Mouse (Mus musculus) granulocyte monocyte progenitor cell, adult 5-6 weeks (primary cell): ENCODE measurements at regions not wholly inside any gene's neighbourhood (a gene's known extent, or its start where the extent isn't known, plus 50 kb on each side); places are given as distances from the start of the nearest gene placed in this dataset.
"Not testable (repeated sequence)": the region's sequence is repeated elsewhere in the genome, so short reads cannot be mapped to it uniquely, and the experiment has no call there.

Source experiments
- ATAC-seq: replicated peaks from 2 replicates; pipeline ENCODE4 v1.8.0; 2016; ENCODE audit warnings: mild to moderate bottlenecking, moderate TSS enrichment, inconsistent platforms; ENCODE audit not compliant: poor library complexity, severe bottlenecking

- ATAC-seq, result no peak
These were observed 76.7 kb upstream of the Try4 start for GRCm38 (mm10) chr6:41225382-41225781.

- ATAC-seq, result peak; percentile 91
These were observed 83.7 kb upstream of the Try4 start for GRCm38 (mm10) chr6:41218415-41218814.

- ATAC-seq, result peak; percentile 57
These were observed 86.2 kb upstream of the Try4 start for GRCm38 (mm10) chr6:41215857-41216256.

- peak; percentile 56 for ATAC-seq
These were observed 96.2 kb upstream of the Try4 start for GRCm38 (mm10) chr6:41205864-41206263.

GRCm38 (mm10) chr6:41202882-41203281 lies 99.2 kb upstream of the Try4 start:
- ATAC-seq, result no peak

- 0 out of 2 replicates have a peak, but pooled peaks have one; percentile 25 for ATAC-seq
These were observed 99.8 kb upstream of the Try4 start for GRCm38 (mm10) chr6:41202302-41202701.

GRCm38 (mm10) chr6:41194464-41194863 lies 107.6 kb upstream of the Try4 start:
- peak; percentile 68 for ATAC-seq

GRCm38 (mm10) chr6:41191734-41192326 lies 110.2 kb upstream of the Try4 start:
- ATAC-seq, result no peak

GRCm38 (mm10) chr6:41188910-41189309 lies 113.2 kb upstream of the Try4 start:
- ATAC-seq, result peak; percentile 80

GRCm38 (mm10) chr6:41187966-41188365 lies 114.1 kb upstream of the Try4 start:
- no peak for ATAC-seq

GRCm38 (mm10) chr6:41178896-41179295 lies 123.2 kb upstream of the Try4 start:
- ATAC-seq, result peak; percentile 48

- no peak for ATAC-seq
These were observed 124.0 kb upstream of the Try4 start for GRCm38 (mm10) chr6:41178019-41178418.

GRCm38 (mm10) chr6:41177152-41177551 lies 124.9 kb upstream of the Try4 start:
- ATAC-seq, result no peak; the same call in 1 of the 2 replicates

- ATAC-seq, result no peak
These were observed 126.0 kb upstream of the Try4 start for GRCm38 (mm10) chr6:41176034-41176433.

- ATAC-seq, result peak; percentile 42; the same call in 1 of the 2 replicates
These were observed 128.2 kb upstream of the 2210010C04Rik start for GRCm38 (mm10) chr6:41163491-41163890.

GRCm38 (mm10) chr6:41161693-41162092 lies 126.4 kb upstream of the 2210010C04Rik start:
- ATAC-seq, result no peak

- ATAC-seq, result peak; percentile 70
These were observed 116.8 kb upstream of the 2210010C04Rik start for GRCm38 (mm10) chr6:41152101-41152500.

- no peak for ATAC-seq
These were observed 116.2 kb upstream of the 2210010C04Rik start for GRCm38 (mm10) chr6:41151542-41151941.

- ATAC-seq, result no peak
These were observed 105.6 kb upstream of the 2210010C04Rik start for GRCm38 (mm10) chr6:41140916-41141315.

- not testable (repeated sequence) for ATAC-seq
These were observed 102.1 kb upstream of the 2210010C04Rik start for GRCm38 (mm10) chr6:41137401-41137777.

GRCm38 (mm10) chr6:41136717-41137400 lies 101.5 kb upstream of the 2210010C04Rik start:
- ATAC-seq, result peak; percentile 80

- ATAC-seq, result no peak
These were observed 99.9 kb upstream of the 2210010C04Rik start for GRCm38 (mm10) chr6:41135160-41135559.
